Mouse (Mus musculus) cortical plate, adult 2 months (tissue): ENCODE data around the gene Acot7.

ENCODE experiments used
- CTCF ChIP-seq: fragments of 200-500 bp; IDR thresholded peaks from 2 replicates; pipeline ENCODE4 v1.5.1; 2011; ENCODE audit warnings: mild to moderate bottlenecking, control low read depth, low read length; ENCODE audit not compliant: insufficient read depth; ENCODE audit errors: extremely low read depth
- POLR2A ChIP-seq: fragments of 200-500 bp; IDR thresholded peaks from 2 replicates; pipeline ENCODE4 v1.6.1; 2011; ENCODE audit warnings: mild to moderate bottlenecking, low read length, control low read depth; ENCODE audit not compliant: insufficient read depth; ENCODE audit errors: extremely low read depth

- TF ChIP-seq CTCF: no peak
- no peak for TF ChIP-seq POLR2A
Measured at GRCm38 (mm10) chr4:152204663-152205062, 26.7 kb downstream of the Acot7 start.
